Mouse (Mus musculus): ENCODE measurements at regions not wholly inside any gene's neighbourhood (a gene's known extent, or its start where the extent isn't known, plus 50 kb on each side); places are given as distances from the start of the nearest gene placed in this dataset.

DNA sequence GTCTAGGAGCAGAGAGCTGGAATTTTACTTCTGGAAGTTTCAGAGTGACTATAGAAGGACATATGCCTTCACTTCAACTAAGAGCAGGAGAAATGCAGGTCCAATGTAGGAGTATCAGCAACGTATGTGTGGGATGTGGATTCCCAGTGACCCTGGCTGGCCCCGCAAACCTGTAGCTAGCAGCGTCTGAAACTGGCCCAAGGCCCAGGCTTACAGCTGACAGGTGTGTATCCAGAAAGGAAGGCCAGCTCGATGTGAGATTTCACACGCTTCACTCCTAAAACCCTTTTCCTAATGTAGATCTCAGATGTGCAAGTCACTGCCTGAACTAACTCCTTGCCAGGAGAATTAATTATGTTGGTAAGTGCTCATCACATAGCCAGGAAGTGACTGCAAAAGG lies 176.9 kb downstream of the Cpe start:
- TF ChIP-seq MYOG (IDR thresholded peaks at IDR 0.05; ENCODE audit: control insufficient read depth in 1 of 3, insufficient read depth in 1 of 3, insufficient read length in 2 of 3, low read depth in 2 of 3) (no peak), POLR2A (IDR thresholded peaks at IDR 0.05; ENCODE audit: insufficient read length, low read depth) (no peak), MAX (IDR thresholded peaks at IDR 0.05; ENCODE audit: low read depth) (no peak), USF1 (IDR thresholded peaks at IDR 0.05; ENCODE audit: low read depth) (no peak), POLR2AphosphoS2 (IDR thresholded peaks at IDR 0.05; ENCODE audit: insufficient read length, low read depth) (no peak)
